Mouse (Mus musculus): Measurements from ENCODE around the gene Olfr187.
"Not testable (repeated sequence)": the region's sequence is repeated elsewhere in the genome, so short reads cannot be mapped to it uniquely, and the experiment has no call there.

The Olfr187 gene

DNA sequence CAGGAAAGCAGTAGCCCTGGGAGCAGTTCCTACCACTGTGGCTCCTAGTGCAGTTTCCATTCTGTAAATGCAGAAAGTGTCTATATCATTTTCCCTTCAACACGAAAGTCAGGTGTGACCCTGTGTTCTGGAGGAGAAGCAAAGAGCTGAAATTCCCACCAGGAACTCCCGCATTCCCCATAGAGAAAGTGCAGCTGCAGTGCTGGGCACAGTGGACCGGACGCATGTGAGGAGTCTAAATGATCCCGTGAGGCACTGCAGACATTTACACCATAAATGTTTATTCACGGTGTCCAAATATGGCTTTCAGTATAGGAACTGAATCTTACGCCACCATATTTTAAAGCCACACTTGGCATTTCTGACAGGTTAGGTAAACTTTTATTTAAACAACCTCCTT, at the start of gene Olfr187:
Olfr187 (minus strand) TSS at position 58 of the 400 bp plus-strand sequence.
- DNase-seq: no peak

DNA sequence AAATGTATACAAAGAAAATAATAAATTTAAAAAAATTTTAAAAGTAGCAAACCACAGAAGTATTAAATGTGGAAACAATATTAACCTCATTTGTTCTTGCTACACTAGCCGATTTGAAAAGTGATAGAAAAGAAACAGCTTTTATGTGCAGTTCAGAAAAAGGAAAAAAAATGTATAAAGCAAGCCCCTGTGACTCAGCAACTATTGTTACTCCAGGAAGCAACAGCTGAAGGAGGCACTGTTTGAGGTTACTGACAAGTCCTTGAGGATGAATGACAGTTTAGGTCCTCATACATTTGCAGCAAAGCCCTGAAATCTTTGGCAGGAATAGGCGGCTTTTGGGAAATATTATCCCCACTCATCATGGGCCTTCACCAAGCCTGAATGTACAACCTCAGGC, 41.5 kb upstream of the Olfr187 start:
- DNase-seq: not testable (repeated sequence)

DNA sequence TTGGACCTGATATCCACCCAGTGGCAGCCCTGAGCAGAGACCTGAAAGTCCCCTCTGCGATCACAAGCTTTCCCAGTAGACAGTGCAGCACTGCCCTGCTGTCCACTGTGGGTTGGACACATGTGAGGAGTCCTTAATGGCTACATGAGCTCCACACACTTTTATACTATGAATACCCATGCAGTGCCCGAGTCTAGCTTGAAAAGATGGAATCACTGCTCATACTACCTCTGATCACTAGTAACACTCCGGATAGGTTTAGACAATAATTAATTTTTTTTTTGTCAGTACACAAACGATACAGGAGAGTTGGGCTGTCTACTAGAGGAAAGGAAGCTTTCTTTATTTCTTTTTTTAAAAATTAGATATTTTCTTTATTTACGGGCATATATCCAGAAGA, 38.3 kb upstream of the Olfr187 start, which contains the start of gene Olfr190:
Olfr190 (minus strand) TSS at position 101 of the 400 bp plus-strand sequence.
- DNase-seq: no peak

DNA sequence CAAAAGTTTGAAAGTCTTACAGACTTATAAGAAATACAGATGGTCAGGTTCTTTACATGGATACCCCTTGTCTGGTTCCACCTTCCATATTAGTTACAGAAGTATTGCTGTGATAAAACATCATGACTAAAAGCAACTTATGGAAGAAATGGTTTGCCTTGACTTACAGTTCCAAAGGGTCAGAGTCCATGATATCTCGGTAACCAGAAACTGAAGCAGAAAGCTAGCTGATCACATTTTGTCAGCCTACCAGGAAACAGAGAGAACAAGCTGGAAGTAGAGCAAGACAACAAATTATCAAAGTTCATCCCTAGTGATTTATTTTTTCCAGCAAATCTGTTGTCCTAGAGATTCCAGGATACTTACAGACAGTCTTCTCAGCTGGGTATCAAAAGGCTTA, 34.0 kb upstream of the Olfr187 start:
- no peak for DNase-seq

DNA sequence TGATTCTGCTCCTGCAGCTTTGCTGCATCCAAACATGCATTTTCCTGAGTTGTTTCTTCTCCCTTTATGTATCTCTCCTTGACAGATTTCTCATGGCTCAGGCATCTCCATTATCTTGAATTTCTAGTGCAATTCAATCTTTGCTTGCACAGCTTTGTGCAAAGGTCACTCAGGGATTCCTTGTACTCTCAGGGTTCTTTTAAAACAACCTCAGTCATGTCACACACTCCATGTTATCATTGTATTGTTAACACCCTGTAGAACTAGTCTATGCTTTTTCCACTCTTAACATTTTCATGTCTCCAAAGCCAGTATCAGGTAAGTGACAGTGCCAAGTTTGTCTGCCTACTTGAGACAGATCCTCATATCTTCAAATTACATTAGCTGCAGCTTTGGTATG, 32.2 kb upstream of the Olfr187 start:
- no peak for DNase-seq

DNA sequence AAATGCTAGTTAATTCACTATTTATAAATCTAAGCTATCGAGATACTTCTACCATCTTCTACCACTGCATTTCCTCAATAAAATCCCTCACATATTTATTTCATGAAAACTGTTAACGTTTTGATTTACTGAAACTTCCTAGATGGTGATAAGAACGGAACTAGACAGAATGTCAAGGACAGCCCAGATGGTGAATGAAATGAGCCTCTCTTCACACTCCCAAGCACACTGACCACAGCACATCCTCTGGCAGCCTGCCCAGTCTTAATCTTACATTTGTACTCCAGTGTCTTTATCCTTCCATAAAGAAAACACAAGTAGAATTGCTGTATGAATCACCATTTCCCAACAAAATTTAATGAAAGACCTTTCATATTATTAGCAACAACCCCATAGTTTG, 22.8 kb upstream of the Olfr187 start:
- DNase-seq: not testable (repeated sequence)

DNA sequence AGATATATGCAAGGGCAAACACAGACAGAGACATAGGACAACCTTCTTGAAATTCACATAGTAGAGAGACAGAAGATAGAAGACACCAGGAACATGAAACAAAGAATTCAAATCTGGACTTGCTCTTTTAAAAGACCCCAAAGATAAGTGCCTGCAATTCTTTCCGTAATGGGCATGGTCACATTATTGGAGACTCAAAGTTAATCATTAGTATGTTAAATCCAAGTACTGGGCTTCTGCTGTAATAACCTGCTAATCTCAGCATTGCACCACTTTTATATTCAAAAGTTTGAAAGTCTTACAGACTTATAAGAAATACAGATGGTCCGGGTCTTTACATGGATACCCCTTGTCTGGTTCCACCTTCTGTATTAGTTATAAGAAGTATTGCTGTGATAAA, 9.7 kb upstream of the Olfr187 start:
- DNase-seq: not testable (repeated sequence)

DNA sequence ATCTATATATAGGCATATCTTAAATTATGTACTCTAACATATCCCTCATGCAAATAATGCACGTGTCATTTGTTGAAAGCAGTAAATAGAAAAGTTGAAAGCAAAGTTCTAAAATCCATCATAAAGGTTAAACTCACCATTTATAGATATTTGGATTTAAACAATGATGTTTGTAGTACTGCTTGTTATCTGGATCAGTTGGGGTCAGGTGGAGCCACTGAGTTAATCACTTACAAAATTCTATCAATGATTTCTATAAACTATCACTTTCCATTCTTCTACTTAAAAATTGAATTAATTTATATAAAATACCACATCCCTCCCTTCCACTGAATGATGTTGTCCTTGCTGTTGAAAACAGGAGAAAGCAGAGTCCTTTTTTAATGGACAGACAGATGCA, 9.3 kb upstream of the Olfr187 start:
- no peak for DNase-seq

DNA sequence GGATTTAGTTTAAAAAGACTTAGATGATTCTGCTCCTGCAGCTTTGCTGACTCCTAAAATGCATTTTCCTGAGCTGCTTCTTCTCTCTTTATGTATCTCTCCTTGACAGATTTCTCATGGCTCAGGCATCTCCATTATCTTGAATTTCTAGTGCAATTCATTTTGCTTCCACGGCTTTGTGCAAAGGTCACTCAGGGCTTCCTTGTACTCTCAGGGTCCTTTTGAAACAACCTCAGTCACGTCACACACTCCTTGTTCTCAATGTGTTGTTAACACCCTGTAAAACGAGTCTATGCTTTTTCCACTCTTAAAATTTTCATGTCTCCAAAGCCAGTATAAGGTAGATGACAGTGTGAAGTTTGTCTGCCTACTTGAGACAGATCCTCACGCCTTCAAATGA, 8.0 kb upstream of the Olfr187 start:
- DNase-seq: no peak

DNA sequence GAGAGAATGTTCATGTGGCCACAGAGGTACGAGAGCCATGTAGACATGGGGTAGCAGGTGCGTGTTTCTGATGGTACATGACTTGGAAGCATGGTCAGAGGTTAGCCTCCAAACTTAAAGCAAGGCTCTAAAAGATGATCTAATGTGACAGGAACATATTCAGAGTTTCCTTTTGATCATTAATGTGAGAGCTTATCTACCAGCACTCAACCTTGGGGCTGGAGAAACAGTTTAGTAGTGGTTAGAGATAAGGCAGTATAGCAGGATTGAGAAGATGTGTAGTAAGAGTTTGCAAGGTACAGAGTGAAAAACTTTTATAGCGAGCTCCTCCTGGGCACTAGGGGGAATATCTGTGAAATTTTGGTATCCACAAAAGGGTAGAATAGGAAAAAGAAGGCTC, 6.3 kb upstream of the Olfr187 start:
- no peak for DNase-seq

DNA sequence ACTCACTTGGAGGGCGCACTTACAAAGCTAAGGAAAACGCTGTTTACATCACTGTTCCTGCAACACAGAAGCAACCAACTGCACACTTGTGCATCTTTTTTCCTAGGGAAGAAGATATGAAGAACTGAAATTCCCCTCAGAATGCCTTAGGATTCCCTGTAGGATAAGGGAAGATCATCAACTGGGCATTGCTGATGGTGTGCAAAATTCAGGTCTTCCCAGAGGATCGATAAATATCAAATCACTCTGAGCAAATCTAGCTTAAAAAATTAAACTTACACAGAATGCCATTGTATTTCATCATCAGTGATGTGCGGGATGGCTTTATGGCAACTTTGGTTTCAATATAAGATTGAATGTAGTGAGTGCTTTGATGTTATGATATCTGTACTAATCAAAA, 9.4 kb downstream of the Olfr187 start, which contains the start of gene Olfr186:
Olfr186 (minus strand) TSS at position 101 of the 400 bp plus-strand sequence.
- DNase-seq: no peak

DNA sequence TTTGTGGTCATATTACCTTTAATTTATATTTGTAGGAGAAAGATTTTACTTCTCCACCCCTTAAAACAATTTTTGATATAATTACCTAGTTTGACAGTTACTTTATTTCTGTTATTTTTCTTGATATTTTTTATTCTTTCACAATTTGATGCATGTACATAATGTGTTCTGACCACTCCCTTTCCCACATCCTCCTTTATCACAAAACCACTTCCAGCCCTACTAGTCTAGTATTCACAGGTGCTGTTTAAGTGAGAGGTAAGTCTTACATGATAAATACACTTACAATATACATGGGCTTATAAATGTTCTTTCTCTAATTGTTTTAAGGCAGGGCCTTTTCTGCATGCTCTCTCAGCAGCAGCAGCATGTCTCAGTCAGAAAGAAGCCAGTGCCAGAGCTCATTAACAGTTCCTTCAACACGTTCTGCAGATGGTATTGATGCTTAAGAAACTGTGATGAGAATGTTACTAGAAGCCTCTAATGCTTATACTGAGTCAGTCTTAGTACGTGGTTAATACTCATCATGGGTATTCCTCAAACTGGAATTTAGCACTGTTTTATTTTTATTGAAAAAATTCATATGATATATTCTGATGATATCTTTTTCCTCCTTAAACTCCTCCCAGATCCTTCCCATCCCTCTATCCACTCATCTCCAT, 26.1 kb downstream of the Olfr187 start:
- no peak for DNase-seq

DNA sequence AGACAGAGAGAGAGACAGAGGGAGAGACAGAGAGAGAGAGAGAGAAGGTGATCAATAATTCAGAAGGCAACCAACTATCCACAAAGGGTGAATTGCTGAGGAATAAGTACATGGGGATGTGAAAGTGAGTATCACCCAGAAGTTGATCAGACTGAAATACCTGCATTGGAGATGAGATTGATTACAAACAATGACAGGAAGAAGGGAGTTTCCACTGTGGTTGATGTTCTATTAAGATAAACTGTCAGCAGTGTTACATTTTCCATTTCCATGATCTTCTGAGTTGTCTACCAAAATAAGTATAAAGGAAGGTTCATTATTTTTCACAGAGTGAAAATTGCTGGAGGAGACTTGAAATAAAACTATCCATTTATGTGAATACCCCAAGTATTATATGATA, 32.4 kb downstream of the Olfr187 start:
- DNase-seq: no peak

DNA sequence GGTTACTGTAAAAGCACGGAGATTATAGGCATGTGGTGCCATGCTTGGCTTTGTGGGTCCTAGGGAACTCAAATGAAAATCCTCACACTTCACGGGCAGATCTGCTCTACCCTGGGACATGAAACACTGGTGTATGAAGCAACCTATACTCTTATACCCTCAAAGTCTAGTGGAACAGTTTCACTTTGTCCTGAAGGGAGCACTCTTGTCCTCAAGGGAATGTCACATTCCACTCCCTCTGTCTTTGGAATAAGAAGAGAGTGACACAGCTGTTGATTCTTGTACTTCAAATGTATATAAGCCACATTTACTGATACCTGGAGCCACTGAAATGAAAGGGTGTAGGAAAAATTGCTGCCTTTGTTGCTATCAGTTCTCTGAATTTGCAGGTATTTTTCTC, 44.5 kb downstream of the Olfr187 start, which contains the start of gene Olfr183:
Olfr183 (plus strand) TSS at position 301 of the 400 bp plus-strand sequence.
- DNase-seq: no peak
